Mouse (Mus musculus): Measurements from ENCODE around the gene Secisbp2. TPM values are rescaled to one million over a fixed set of nuclear protein-coding genes. Genes with fewer than 3 reads are reported as not detected.
"Not testable (repeated sequence)": the region's sequence is repeated elsewhere in the genome, so short reads cannot be mapped to it uniquely, and the experiment has no call there.

Gene Secisbp2
- 44.5 to 74.8 TPM (median 45.5 TPM) in 3 replicates for total RNA-seq (2017)

DNA sequence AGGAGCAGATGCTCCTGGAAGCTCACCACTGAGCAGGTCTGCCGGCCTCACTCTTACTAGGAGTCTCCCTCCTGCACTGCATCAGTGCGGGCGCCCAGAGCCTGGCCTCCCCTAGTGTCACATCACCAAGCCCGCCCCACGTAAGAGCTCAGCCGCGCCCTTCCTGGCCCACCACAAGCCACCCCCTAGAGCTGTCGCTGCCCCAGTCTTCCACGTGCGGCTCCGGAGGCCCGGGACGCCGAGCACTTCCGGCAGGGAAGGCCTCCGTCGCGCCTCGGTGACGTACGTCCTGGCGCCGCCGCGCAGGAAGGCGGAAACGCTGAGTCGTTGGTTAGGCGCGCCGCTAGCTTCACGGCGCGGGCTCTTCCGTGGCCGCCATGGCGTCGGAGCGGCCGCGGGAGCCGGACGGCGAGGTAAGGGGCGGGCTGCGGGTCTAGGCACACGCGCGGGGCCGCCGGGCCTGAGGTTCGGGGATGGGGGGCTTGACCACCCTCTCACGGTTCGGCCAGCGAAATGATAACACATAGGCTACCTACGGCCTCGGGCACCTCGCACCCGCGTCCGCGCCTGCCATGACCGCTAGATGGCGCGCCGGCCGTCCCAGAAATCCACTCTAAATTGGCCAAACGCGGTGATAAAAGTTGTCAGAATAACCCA is at the start of gene Secisbp2:
TSS of gene Secisbp2 (plus strand) at position 290 of the 657 bp plus-strand sequence.
- peak; percentile 87 for ATAC-seq (replicated peaks; ENCODE audit: insufficient number of reproducible peaks, low FRiP score, low TSS enrichment, poor library complexity, severe bottlenecking)

- ATAC-seq (replicated peaks; ENCODE audit: insufficient number of reproducible peaks, low FRiP score, low TSS enrichment, poor library complexity, severe bottlenecking) = no peak
These were observed 48.7 kb upstream of the Secisbp2 start for GRCm38 (mm10) chr13:51602764-51603163.

- no peak for ATAC-seq (replicated peaks; ENCODE audit: insufficient number of reproducible peaks, low FRiP score, low TSS enrichment, poor library complexity, severe bottlenecking)
These were observed 48.1 kb upstream of the Secisbp2 start for GRCm38 (mm10) chr13:51603221-51603893.

GRCm38 (mm10) chr13:51603894-51604244 is 47.6 kb upstream of the Secisbp2 start:
- ATAC-seq (replicated peaks; ENCODE audit: insufficient number of reproducible peaks, low FRiP score, low TSS enrichment, poor library complexity, severe bottlenecking) = no peak

DNA sequence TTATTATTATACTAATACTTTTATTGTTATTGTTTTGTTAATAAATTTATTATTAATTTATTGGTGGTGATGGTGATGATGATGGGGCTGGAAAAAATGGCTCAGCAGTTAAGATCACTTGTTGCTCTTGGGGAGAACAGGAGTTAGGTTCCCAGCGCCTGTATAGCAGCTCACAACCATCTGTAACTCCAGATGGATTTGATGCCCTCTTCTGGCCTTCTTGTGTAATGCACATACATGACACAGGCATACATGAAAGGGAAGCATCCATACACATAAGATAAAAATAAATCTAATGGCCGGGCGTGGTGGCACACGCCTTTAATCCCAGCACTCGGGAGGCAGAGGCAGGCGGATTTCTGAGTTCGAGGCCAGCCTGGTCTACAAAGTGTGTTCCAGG is 42.3 kb upstream of the Secisbp2 start:
- ATAC-seq (replicated peaks; ENCODE audit: insufficient number of reproducible peaks, low FRiP score, low TSS enrichment, poor library complexity, severe bottlenecking) = no peak

GRCm38 (mm10) chr13:51611060-51611459 is 40.4 kb upstream of the Secisbp2 start:
- no peak for ATAC-seq (replicated peaks; ENCODE audit: insufficient number of reproducible peaks, low FRiP score, low TSS enrichment, poor library complexity, severe bottlenecking)

DNA sequence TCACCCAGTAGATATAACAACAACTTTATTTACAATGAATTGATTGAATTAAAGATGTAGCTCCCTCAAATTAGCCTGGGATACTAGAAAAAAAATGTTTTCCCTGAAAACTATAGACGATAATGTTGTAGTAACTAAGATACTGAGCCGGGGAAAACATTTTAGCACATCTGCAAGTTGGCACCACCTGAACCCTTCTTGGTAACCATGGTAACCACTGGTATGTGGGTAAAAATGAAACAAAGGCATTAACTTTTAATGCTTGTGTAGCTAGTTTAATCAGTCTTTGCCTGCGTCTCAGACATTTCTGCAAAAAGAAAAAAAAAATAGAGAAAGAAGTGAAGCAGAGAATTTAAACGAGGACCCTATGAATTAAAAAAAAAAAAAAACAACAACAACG is 40.0 kb upstream of the Secisbp2 start:
- no peak for ATAC-seq (replicated peaks; ENCODE audit: insufficient number of reproducible peaks, low FRiP score, low TSS enrichment, poor library complexity, severe bottlenecking)

GRCm38 (mm10) chr13:51615815-51616214 is 35.7 kb upstream of the Secisbp2 start:
- no peak for ATAC-seq (replicated peaks; ENCODE audit: insufficient number of reproducible peaks, low FRiP score, low TSS enrichment, poor library complexity, severe bottlenecking)

- peak; percentile 24; the same call in 1 of the 2 replicates for ATAC-seq (replicated peaks; ENCODE audit: insufficient number of reproducible peaks, low FRiP score, low TSS enrichment, poor library complexity, severe bottlenecking)
These were observed 35.0 kb upstream of the Secisbp2 start for GRCm38 (mm10) chr13:51616417-51617044.

DNA sequence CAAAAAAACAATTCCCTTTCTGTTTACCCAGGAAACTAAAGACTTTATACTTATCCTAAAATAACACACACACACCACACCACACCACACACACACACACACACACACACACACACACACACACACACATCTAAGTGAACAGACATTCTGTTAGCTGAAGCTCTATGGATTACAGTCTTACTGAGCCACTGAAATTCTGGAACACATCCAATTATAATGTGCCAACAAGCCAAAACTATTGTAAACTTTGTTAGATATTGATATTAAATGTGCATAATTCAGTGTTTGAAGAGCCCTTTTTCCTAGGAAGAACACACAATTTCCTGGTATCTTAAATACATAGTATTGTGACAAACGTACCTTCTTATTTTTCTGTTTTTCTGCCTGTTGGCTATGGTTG is 34.2 kb upstream of the Secisbp2 start:
- ATAC-seq (replicated peaks; ENCODE audit: insufficient number of reproducible peaks, low FRiP score, low TSS enrichment, poor library complexity, severe bottlenecking) = no peak

DNA sequence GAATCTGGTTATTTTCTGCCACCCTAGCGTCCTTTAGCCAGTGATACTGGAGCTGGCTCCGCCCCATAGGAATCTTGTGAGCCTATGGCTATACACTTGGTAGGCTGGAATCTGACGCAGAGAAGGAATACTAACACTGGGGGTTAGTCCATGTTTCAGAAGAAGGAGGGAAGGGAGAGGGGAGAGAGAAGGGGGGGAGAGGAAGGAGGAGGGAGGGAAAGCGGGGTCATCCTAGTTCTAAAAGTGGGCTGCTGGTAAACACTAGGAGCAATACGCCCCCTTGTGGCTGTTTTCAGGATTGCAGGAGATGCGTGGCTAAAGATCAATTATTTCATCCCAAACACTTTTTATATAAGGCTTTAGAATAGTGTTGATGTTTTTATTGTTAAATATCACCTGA is 33.6 kb upstream of the Secisbp2 start:
- no peak for ATAC-seq (replicated peaks; ENCODE audit: insufficient number of reproducible peaks, low FRiP score, low TSS enrichment, poor library complexity, severe bottlenecking)

DNA sequence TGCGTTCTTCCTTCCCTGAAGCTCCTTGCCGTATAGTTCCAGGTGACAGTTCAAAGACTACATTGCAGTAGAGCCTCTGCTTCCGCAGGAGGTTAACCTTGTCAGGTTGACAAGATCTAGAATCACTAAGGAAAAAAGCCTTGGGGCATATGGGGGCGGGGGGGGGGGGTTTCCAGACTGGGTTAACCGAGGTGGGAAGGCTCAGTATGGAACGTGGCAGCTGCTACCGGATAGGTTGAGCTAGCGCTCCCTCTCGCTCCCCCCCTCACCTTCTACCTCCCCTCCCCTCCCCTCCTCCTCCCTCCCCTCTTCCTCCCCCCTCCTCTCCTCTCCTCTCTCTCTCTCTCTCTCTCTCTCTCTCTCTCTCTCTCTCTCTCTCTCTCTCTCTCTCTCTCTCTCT is 32.9 kb upstream of the Secisbp2 start:
- no peak for ATAC-seq (replicated peaks; ENCODE audit: insufficient number of reproducible peaks, low FRiP score, low TSS enrichment, poor library complexity, severe bottlenecking)

- ATAC-seq (replicated peaks; ENCODE audit: insufficient number of reproducible peaks, low FRiP score, low TSS enrichment, poor library complexity, severe bottlenecking) = no peak
These were observed 28.9 kb upstream of the Secisbp2 start for GRCm38 (mm10) chr13:51622626-51623025.

- no peak for ATAC-seq (replicated peaks; ENCODE audit: insufficient number of reproducible peaks, low FRiP score, low TSS enrichment, poor library complexity, severe bottlenecking)
These were observed 27.8 kb upstream of the Secisbp2 start for GRCm38 (mm10) chr13:51623678-51624077.

GRCm38 (mm10) chr13:51628273-51628848 is 23.1 kb upstream of the Secisbp2 start:
- no peak for ATAC-seq (replicated peaks; ENCODE audit: insufficient number of reproducible peaks, low FRiP score, low TSS enrichment, poor library complexity, severe bottlenecking)

- ATAC-seq (replicated peaks; ENCODE audit: insufficient number of reproducible peaks, low FRiP score, low TSS enrichment, poor library complexity, severe bottlenecking) = no peak
These were observed 20.0 kb upstream of the Secisbp2 start for GRCm38 (mm10) chr13:51631354-51631992.

- ATAC-seq (replicated peaks; ENCODE audit: insufficient number of reproducible peaks, low FRiP score, low TSS enrichment, poor library complexity, severe bottlenecking) = no peak
These were observed 18.8 kb upstream of the Secisbp2 start for GRCm38 (mm10) chr13:51632560-51633218.

GRCm38 (mm10) chr13:51635384-51635783 is 16.1 kb upstream of the Secisbp2 start:
- ATAC-seq (replicated peaks; ENCODE audit: insufficient number of reproducible peaks, low FRiP score, low TSS enrichment, poor library complexity, severe bottlenecking) = not testable (repeated sequence)

GRCm38 (mm10) chr13:51638958-51639357 is 12.5 kb upstream of the Secisbp2 start:
- ATAC-seq (replicated peaks; ENCODE audit: insufficient number of reproducible peaks, low FRiP score, low TSS enrichment, poor library complexity, severe bottlenecking) = peak; percentile 91

Measured in monocyte, adult 5-6 weeks (primary cell).